Mouse (Mus musculus): ENCODE measurements around the gene Cd33.

Gene Cd33

GRCm38 (mm10) chr7:43482090-43482716 lies 62.0 kb downstream of the Cd33 start:
- TF ChIP-seq GATA4 (IDR thresholded peaks at IDR 0.05; ENCODE audit: insufficient replicate concordance, low read length) = no peak

- TF ChIP-seq GATA4 (IDR thresholded peaks at IDR 0.05; ENCODE audit: insufficient replicate concordance, low read length) = no peak
These were observed 63.0 kb downstream of the Cd33 start for GRCm38 (mm10) chr7:43481191-43481590.

GRCm38 (mm10) chr7:43476376-43476775 lies 67.9 kb downstream of the Cd33 start:
- no peak for TF ChIP-seq GATA4 (IDR thresholded peaks at IDR 0.05; ENCODE audit: insufficient replicate concordance, low read length)

- no peak for TF ChIP-seq GATA4 (IDR thresholded peaks at IDR 0.05; ENCODE audit: insufficient replicate concordance, low read length)
These were observed 68.5 kb downstream of the Cd33 start for GRCm38 (mm10) chr7:43475706-43476105.

Measured in liver, adult (tissue).